In genomic region chr10:119026291-119026690, GRCm38 (mm10) we compare ENCODE assay signal across 23 mouse cellular contexts.
DNase-seq lines count a peak whose midpoint lies in the region; ATAC-seq and TF ChIP-seq lines count a peak whose summit lies in the region.
"Had no signal": no experiment of that assay in that cellular context is flagged by ENCODE, and none has a peak within 500 bp of the region (broad histone marks: within the 10 kb centered on the region; RNA-seq: fewer than 3 reads in every experiment).

No protein-coding gene starts in this region.

- H3K9me3 ChIP-seq in CH12.LX (replicated peaks; ENCODE audit: low read length): no peaks in the 10 kb centered on the region
- H3K9me3 ChIP-seq: forebrain, embryonic 13.5 days; G1E; heart, embryonic 10.5 days; hindbrain, embryonic 12.5 days; midbrain, embryonic 15.5 days had no signal

- H3K79me2 ChIP-seq in CH12.LX (replicated peaks; ENCODE audit: control insufficient read depth, extremely low read depth, insufficient read depth, poor library complexity, severe bottlenecking): no peaks in the 10 kb centered on the region

- no peak for TF ChIP-seq EP300 in CH12.LX (IDR thresholded peaks at IDR 0.05; ENCODE audit: low read length)

- no peak overlapping the region for H3K4me2 ChIP-seq in CH12.LX (ENCODE audit: insufficient read depth, low read depth, poor library complexity, severe bottlenecking)
- H3K4me2 ChIP-seq: forebrain, embryonic 13.5 days; hindbrain, embryonic 12.5 days; liver, embryonic 11.5 days; midbrain, embryonic 15.5 days had no signal

- H3K4me3 ChIP-seq in CH12.LX (replicated peaks in 1 of 3; ENCODE audit: low read depth in 2 of 3, low read length in 2 of 3, poor library complexity in 1 of 3): no peak overlapping the region
- H3K4me3 ChIP-seq: forebrain, embryonic 13.5 days; heart, embryonic 10.5 days; hindbrain, embryonic 12.5 days; midbrain, embryonic 15.5 days had no signal

- H3K27me3 ChIP-seq in CH12.LX (replicated peaks): no peaks in the 10 kb centered on the region
- H3K27me3 ChIP-seq: forebrain, embryonic 13.5 days; hindbrain, embryonic 12.5 days; midbrain, embryonic 15.5 days had no signal

- ATAC-seq in frontal cortex, adult (ENCODE audit: low TSS enrichment): peak; percentile 88
- ATAC-seq: forebrain, embryonic 13.5 days; intestine, postnatal 0 days; liver, postnatal 0 days; lung, postnatal 0 days; midbrain, embryonic 15.5 days had no signal

- peak; percentile 21 to 28 for DNase-seq in layer of hippocampus, adult 8-10 months (ENCODE audit: low spot score in 2 of 2)
- DNase-seq in layer of hippocampus, postnatal 25 days (ENCODE audit: extremely low spot score in 1 of 2, low spot score in 1 of 2): no peak
- no peak for DNase-seq in CH12.LX (ENCODE audit: extremely low read depth)
- peak; percentile 54 to 72 for DNase-seq in left cerebral cortex, postnatal 36 days (ENCODE audit: low spot score in 2 of 2)
- DNase-seq in heart, postnatal 10 days: no peak
- no peak for DNase-seq in cerebellum, adult 9-10 months
- DNase-seq in natural killer cell, adult 2 months (ENCODE audit: low spot score in 2 of 2): no peak
- DNase-seq: adrenal gland, adult 8-10 months; cerebellum, adult 8-10 months; gastrocnemius, postnatal 10 days; kidney, postnatal 36 days; liver, postnatal 0 days; thymus, postnatal 36 days had no signal

- H3K9ac ChIP-seq in CH12.LX (ENCODE audit: insufficient read depth, low read depth): no peak overlapping the region
- H3K9ac ChIP-seq: forebrain, embryonic 13.5 days; hindbrain, embryonic 12.5 days; liver, postnatal 0 days; midbrain, embryonic 15.5 days had no signal

- TF ChIP-seq CTCF in CH12.LX (conservative IDR thresholded peaks at IDR 0.05 in 1 of 2, IDR thresholded peaks at IDR 0.05 in 1 of 2; ENCODE audit: low read depth in 2 of 2, low read length in 2 of 2): no peak

- in situ Hi-C loops in CH12.LX (cut with MboI; ENCODE audit: low pct_ligation_motif_present, low pct_unique_long_range_greater_than_20kb, low sequenced_read_pairs): no loop called here

- no peak for TF ChIP-seq RAD21 in CH12.LX (IDR thresholded peaks at IDR 0.05; ENCODE audit: low read depth, low read length)

- dilution Hi-C loops in CH12.LX (cut with MboI; ENCODE audit: extremely low pct_ligation_motif_present, extremely low pct_unique_long_range_greater_than_20kb, low sequenced_read_pairs): no loop called here

- no peak overlapping the region for H3K27ac ChIP-seq in CH12.LX (ENCODE audit: insufficient read depth, low read depth)
- H3K27ac ChIP-seq: forebrain, embryonic 13.5 days; heart, embryonic 10.5 days; hindbrain, embryonic 12.5 days; macrophage; midbrain, embryonic 15.5 days had no signal

- H3K4me1 ChIP-seq in CH12.LX (ENCODE audit: control insufficient read depth in 1 of 2, insufficient read depth in 2 of 2): peaks cover 0 to 57% of the 10 kb centered on the region in 2 experiments; a peak in 2 of 4 replicates
- H3K4me1 ChIP-seq: forebrain, embryonic 13.5 days; midbrain, embryonic 15.5 days had no signal

- no peak for TF ChIP-seq POLR2A in CH12.LX (IDR thresholded peaks at IDR 0.05; ENCODE audit: low read depth, low read length)

- intact Hi-C loops in left cerebral cortex, postnatal 36 days (cut with DNase I): no loop called here
- intact Hi-C loops in heart, postnatal 10 days (cut with DNase I): no loop called here

- H3K36me3 ChIP-seq in CH12.LX (replicated peaks in 1 of 2; ENCODE audit: control insufficient read depth in 1 of 2, insufficient read depth in 1 of 2, low read length in 1 of 2): no peaks in the 10 kb centered on the region
- H3K36me3 ChIP-seq: G1E; heart, embryonic 10.5 days; hindbrain, embryonic 12.5 days; midbrain, embryonic 15.5 days had no signal

TF ChIP-seq in CH12.LX, 34 proteins besides CTCF, POLR2A, EP300 and RAD21:
- TF ChIP-seq NRF1 (IDR thresholded peaks at IDR 0.05; ENCODE audit: low read depth, low read length) (peak; percentile 33; the same call in 1 of the 2 replicates), ZNF384 (IDR thresholded peaks at IDR 0.05; ENCODE audit: low read depth, low read length) (no peak)

Comparison
In these comparisons a context has a peak if more than half of its experiments do, and no peak if none do; other contexts are left out.
1. DNase-seq: peak in layer of hippocampus, adult 8-10 months (2 of 2) and left cerebral cortex, postnatal 36 days (2 of 2); none in layer of hippocampus, postnatal 25 days (0 of 2), CH12.LX (single experiment), heart, postnatal 10 days (0 of 2), cerebellum, adult 9-10 months (single experiment) and natural killer cell, adult 2 months (0 of 2).